Mouse (Mus musculus) ES-Bruce4 (cell line): ENCODE measurements at regions not wholly inside any gene's neighbourhood (a gene's known extent, or its start where the extent isn't known, plus 50 kb on each side); places are given as distances from the start of the nearest gene placed in this dataset.

Experiments used
- CTCF ChIP-seq: IDR thresholded peaks from one replicate; pipeline ENCODE4 v1.8.1; 2011; ENCODE audit warnings: low read depth, low read length
- POLR2A ChIP-seq: IDR thresholded peaks from one replicate; pipeline ENCODE4 v1.8.1; 2011; ENCODE audit warnings: low read length; ENCODE audit not compliant: insufficient read depth

DNA sequence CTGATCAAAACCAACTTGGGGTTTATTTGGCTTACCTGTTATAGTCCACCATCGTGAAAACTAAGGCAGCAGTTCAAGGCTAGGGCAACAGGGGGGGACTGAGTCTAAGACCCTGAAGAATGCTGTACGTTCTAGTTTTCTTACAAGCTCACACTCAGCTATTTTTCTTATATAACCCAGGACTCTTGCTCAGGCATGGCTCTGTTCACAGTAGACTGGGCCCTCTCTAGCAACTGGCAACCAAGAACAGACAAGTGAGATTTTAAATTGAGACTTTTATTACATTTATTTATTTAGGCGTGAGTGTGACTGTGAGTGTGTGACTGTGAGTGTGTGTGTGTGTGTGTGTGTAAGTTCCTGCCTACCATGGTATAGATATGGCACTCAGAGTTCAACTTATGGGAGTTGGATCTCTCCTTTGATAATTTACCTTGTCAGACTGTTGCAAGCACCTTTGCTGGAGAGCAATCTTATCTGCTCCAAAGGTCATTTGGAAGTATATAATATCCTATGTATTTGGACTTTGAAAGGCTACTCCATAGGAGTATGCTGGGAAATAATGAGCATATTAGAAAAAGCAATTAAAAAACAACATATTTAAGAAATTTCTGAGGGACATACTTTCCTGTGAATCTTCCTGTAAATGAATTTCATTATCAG, 309.4 kb upstream of the Ndst3 start:
- TF ChIP-seq CTCF (no peak), POLR2A (no peak)
